Mouse (Mus musculus) stomach, postnatal 0 days (tissue): ENCODE data around the gene Spry1. TPM values are rescaled to one million over a fixed set of nuclear protein-coding genes. Genes with fewer than 3 reads are reported as not detected.

Experiments used
- ATAC-seq: fragments of 200-750 bp; cut with Nextera tagmentation; 2 replicates; pipeline ENCODE4 v1.8.0; 2017; ENCODE audit not compliant: low FRiP score, low TSS enrichment
- DNase-seq: peaks from one replicate; pipeline ENCODE4 v3.0.0-alpha.2; 2016; ENCODE audit warnings: low spot score
- H3K27ac ChIP-seq: fragments of 300-500 bp; sonication (generic); replicated peaks from 2 replicates; pipeline ENCODE4 v1.5.1; 2014; ENCODE audit warnings: mild to moderate bottlenecking, control low read depth
- H3K27me3 ChIP-seq: fragments of 300-500 bp; sonication (generic); 2 replicates; pipeline ENCODE4 v1.6.1; 2014; ENCODE audit warnings: low read length; ENCODE audit not compliant: control insufficient read depth, insufficient read depth
- H3K36me3 ChIP-seq: fragments of 300-500 bp; sonication (generic); 2 replicates; pipeline ENCODE4 v1.6.1; 2014; ENCODE audit warnings: low read length, mixed read lengths; ENCODE audit not compliant: control insufficient read depth, insufficient read depth
- H3K4me1 ChIP-seq: fragments of 300-500 bp; sonication (generic); replicated peaks from 2 replicates; pipeline ENCODE4 v1.6.1; 2014; ENCODE audit warnings: antibody characterized with exemption; ENCODE audit not compliant: control insufficient read depth, insufficient read depth
- H3K4me2 ChIP-seq: fragments of 300-500 bp; sonication (generic); replicated peaks from 2 replicates; pipeline ENCODE4 v1.6.1; 2014; ENCODE audit warnings: low read depth, mild to moderate bottlenecking, control low read depth, moderate library complexity
- H3K4me3 ChIP-seq: fragments of 300-500 bp; sonication (generic); 2 replicates; pipeline ENCODE4 v1.5.1; 2014; ENCODE audit warnings: low read depth, low read length, control low read depth
- H3K9ac ChIP-seq: fragments of 300-500 bp; sonication (generic); 2 replicates; pipeline ENCODE4 v1.6.1; 2014; ENCODE audit warnings: mild to moderate bottlenecking, low read length, control low read depth, mixed read lengths
- H3K9me3 ChIP-seq: fragments of 300-500 bp; sonication (generic); 2 replicates; pipeline ENCODE4 v1.6.1; 2016; ENCODE audit warnings: low read length; ENCODE audit not compliant: control insufficient read depth
- CTCF ChIP-seq: IDR thresholded peaks from 2 replicates; pipeline ENCODE4 v1.5.1; 2016; ENCODE audit warnings: antibody characterized with exemption, low read depth, mild to moderate bottlenecking, moderate library complexity
- EP300 ChIP-seq: optimal IDR thresholded peaks from 2 replicates; pipeline ENCODE3; 2016; ENCODE audit warnings: antibody characterized with exemption
- WGBS: fragments of 180-500 bp; shearing (Covaris S2); extraction: QIAGEN DNeasy Blood & Tissue Kit; methylation state at CpG from one replicate; pipeline ENCODE4 v1.1.7; 2014; 5-methylcytosine and 5-hydroxymethylcytosine counted together
- polyA plus RNA-seq: library from polyadenylated mRNA; unstranded; fragments of >200 nt; fragmentation: Nextera tagmentation; extraction: Ambion mirVana; gene quantifications from 2 replicates; pipeline ENCODE4 v1.2.1, GENCODE M21; 2015

Spry1 gene
- polyA plus RNA-seq, 1 experiment from 2014 or later = 9.4 TPM

DNA sequence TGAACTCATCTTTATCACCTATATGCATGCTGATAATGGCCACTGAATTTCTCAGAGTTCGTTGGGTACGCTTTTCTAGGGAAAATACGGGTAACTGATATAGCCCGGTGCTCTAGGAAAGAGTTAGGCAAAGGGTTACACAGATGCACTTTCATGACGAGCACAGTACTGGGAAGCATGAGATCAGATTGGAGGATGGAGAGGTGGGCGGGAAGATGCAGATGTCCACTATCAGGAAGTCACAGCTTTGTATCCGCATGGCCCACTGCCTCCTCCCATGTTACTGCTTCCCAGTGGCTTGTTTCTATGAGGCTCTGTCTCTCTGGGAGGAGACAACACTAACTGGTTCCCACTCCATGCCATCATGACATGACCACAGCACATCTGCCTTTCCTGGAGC is 36.9 kb upstream of the Spry1 start:
- Histone ChIP-seq H3K9ac (no peak overlapping the region), H3K36me3 (no peaks in the 10 kb centered on the region), H3K27me3 (no peaks in the 10 kb centered on the region), H3K4me3 (no peak overlapping the region), H3K9me3 (no peaks in the 10 kb centered on the region), H3K4me1 (no peaks in the 10 kb centered on the region), H3K27ac (no peak overlapping the region), H3K4me2 (no peak overlapping the region)
- 86% methylated on average over 7 of the region's 7 CpGs for WGBS
- ATAC-seq = no peak
- TF ChIP-seq CTCF (no peak), EP300 (no peak)
- no peak for DNase-seq

DNA sequence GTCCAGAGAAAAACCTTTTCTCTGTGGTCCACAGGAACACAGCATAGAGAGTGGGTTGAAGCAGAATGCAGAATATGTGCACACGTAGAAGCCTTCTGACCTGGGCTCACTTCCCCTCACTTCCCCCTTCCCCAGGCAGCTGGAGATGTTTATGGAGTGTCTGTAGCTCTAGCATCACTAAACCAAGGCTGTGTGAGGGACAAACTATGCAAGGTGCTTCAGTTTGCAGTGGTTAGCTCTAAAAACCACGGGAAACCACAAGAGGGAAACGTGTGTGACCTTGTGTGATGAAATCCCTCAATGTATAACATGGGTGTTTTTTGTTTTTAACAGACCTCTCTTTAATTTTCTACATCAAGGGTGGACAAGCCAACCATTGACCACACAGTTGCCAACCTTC is 36.2 kb upstream of the Spry1 start:
- DNase-seq (no peak), ATAC-seq (no peak)
- H3K9ac ChIP-seq = no peak overlapping the region
- no peaks in the 10 kb centered on the region for H3K9me3 ChIP-seq
- no peak overlapping the region for H3K4me3 ChIP-seq
- H3K27ac ChIP-seq = no peak overlapping the region
- no peaks in the 10 kb centered on the region for H3K27me3 ChIP-seq
- H3K4me1 ChIP-seq = no peaks in the 10 kb centered on the region
- no peaks in the 10 kb centered on the region for H3K36me3 ChIP-seq
- 76% methylated on average over 3 of the region's 3 CpGs for WGBS
- TF ChIP-seq CTCF (no peak), EP300 (no peak)
- no peak overlapping the region for H3K4me2 ChIP-seq

DNA sequence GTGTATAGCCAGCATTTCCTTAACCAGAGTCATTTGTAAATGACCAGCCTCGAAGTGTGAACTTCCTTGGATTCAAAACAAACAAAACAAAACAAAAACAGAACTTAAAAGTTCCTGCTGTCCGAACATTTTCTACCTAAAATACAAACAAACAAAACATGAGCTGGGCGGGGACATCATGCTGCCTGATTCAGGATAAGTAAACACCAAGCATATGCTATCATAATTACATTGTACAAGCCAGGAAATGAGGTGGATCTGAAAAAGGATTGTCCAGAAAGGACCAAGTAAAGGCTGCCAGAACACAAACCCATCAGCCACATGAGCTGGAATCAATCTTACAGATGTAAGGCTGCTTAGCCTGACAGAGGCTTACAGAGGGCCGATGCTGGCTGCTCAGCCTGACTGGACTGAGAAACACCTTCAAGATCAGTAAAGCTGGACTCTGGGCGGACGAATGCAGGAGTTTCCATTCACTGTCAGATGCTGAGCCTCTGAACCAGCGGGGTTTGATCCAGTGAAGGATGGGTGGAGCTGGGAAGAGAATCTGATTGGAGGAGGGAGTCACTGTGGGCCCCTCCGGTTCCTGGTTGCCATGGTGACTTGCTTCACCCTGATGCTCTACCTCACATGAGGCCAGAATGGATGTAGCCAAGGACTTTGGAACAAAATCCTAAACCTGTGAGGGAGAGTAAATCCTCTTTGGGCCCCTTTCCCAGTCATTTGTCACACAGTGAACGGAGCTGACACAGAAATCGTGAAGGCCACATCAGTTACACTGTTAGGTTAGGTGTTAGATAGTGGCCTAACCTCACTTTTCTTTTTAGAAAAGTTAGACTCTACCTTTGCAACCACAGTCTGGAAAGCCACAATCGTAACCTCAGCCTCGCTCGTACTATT is 34.5 kb upstream of the Spry1 start:
- H3K9me3 ChIP-seq = no peaks in the 10 kb centered on the region
- no peak overlapping the region for H3K27ac ChIP-seq
- H3K36me3 ChIP-seq = no peaks in the 10 kb centered on the region
- H3K27me3 ChIP-seq = no peaks in the 10 kb centered on the region
- WGBS = 49% methylated on average over 13 of the region's 13 CpGs
- no peak overlapping the region for H3K9ac ChIP-seq
- ATAC-seq (no peak), DNase-seq (no peak)
- H3K4me1 ChIP-seq = no peaks in the 10 kb centered on the region
- no peak overlapping the region for H3K4me3 ChIP-seq
- no peak for TF ChIP-seq CTCF
- TF ChIP-seq EP300 = no peak
- H3K4me2 ChIP-seq = no peak overlapping the region

DNA sequence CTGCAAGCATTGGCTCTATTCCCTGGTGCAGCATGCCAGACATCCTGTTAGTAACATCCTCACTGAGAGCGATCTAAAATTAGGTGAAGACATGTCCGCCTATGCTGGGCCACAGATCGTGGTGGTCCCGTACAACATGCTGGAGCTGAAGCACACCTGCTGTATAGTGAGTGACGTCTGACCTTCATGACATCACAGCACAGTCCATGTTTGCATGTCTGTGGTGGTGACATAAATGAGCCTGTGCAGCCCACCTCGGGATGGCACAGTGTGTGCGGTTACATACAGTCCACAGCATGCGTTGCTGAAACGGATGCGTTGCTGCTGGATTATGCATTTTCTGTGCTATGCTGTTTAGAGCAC is 33.9 kb upstream of the Spry1 start:
- H3K4me3 ChIP-seq = no peak overlapping the region
- TF ChIP-seq EP300 (no peak), CTCF (no peak)
- 69% methylated on average over 10 of the region's 10 CpGs for WGBS
- ATAC-seq = no peak
- H3K9ac ChIP-seq = no peak overlapping the region
- no peak overlapping the region for H3K27ac ChIP-seq
- no peaks in the 10 kb centered on the region for H3K4me1 ChIP-seq
- no peak for DNase-seq
- no peak overlapping the region for H3K4me2 ChIP-seq
- no peaks in the 10 kb centered on the region for H3K9me3 ChIP-seq
- H3K27me3 ChIP-seq = no peaks in the 10 kb centered on the region
- H3K36me3 ChIP-seq = no peaks in the 10 kb centered on the region

DNA sequence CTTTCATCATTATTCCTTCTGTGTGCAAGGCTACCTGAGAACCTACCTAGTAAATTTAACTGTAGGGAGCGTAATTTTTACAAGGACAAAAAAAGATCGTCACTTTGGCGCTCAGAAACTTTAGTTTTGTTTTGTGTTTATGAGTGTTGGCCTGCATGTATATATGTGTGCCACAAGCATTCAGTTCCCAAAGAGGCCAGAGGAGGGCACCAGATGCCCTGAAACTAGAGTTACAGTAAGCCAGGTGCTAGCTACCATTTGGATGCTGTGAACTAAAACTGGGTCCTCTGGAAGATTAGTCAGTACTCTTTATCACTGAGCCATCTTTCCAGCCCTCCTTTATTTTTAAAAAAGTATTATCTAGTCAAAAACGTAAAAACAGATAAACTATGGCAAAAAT is 30.8 kb upstream of the Spry1 start:
- H3K9ac ChIP-seq = no peak overlapping the region
- H3K9me3 ChIP-seq = no peaks in the 10 kb centered on the region
- ATAC-seq (no peak), DNase-seq (no peak)
- no peak overlapping the region for H3K4me2 ChIP-seq
- no peaks in the 10 kb centered on the region for H3K27me3 ChIP-seq
- TF ChIP-seq CTCF (peak; percentile 54), EP300 (no peak)
- H3K4me3 ChIP-seq = no peak overlapping the region
- H3K27ac ChIP-seq = no peak overlapping the region
- no peaks in the 10 kb centered on the region for H3K4me1 ChIP-seq
- 85% methylated on average over 4 of the region's 4 CpGs for WGBS
- H3K36me3 ChIP-seq = no peaks in the 10 kb centered on the region

DNA sequence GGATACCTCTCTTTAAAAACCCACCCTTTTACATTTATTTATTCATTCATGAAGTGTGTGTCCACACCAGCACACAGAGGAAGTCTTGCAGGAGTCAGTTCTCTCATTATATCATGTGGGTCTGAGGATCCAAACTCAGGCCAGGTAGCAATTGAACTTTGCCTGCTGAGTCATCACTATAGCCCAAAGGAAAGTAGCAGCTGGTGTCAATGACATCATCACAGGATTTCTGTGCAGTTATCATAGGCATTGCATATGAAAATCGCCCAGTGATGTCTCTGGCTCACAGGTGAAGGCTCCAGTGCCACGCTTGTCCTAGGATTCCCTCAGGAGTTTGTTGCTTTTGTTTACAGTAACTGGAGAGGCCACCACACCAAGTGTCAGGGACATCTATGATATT is 29.1 kb upstream of the Spry1 start:
- no peak for TF ChIP-seq CTCF
- no peak for TF ChIP-seq EP300
- no peak overlapping the region for H3K4me2 ChIP-seq
- no peak overlapping the region for H3K9ac ChIP-seq
- H3K9me3 ChIP-seq = no peaks in the 10 kb centered on the region
- ATAC-seq (no peak), DNase-seq (no peak)
- H3K4me3 ChIP-seq = no peak overlapping the region
- H3K27me3 ChIP-seq = no peaks in the 10 kb centered on the region
- 93% methylated on average over 2 of the region's 2 CpGs for WGBS
- no peak overlapping the region for H3K27ac ChIP-seq
- no peaks in the 10 kb centered on the region for H3K4me1 ChIP-seq
- H3K36me3 ChIP-seq = no peaks in the 10 kb centered on the region
